Mouse (Mus musculus) bone marrow, adult 2 months (tissue): Measurements from ENCODE around the gene Vegfd.

ENCODE experiments used
- CTCF ChIP-seq: fragments of 200-500 bp; IDR thresholded peaks from 2 replicates; pipeline ENCODE4 v1.5.1; 2011; ENCODE audit warnings: low read length, control low read depth; ENCODE audit not compliant: control insufficient read depth, insufficient read depth
- POLR2A ChIP-seq: fragments of 200-500 bp; IDR thresholded peaks from 2 replicates; pipeline ENCODE4 v1.6.1; 2011; ENCODE audit warnings: low read depth, mild to moderate bottlenecking, control low read depth, low read length, borderline replicate concordance; ENCODE audit not compliant: control insufficient read depth

DNA sequence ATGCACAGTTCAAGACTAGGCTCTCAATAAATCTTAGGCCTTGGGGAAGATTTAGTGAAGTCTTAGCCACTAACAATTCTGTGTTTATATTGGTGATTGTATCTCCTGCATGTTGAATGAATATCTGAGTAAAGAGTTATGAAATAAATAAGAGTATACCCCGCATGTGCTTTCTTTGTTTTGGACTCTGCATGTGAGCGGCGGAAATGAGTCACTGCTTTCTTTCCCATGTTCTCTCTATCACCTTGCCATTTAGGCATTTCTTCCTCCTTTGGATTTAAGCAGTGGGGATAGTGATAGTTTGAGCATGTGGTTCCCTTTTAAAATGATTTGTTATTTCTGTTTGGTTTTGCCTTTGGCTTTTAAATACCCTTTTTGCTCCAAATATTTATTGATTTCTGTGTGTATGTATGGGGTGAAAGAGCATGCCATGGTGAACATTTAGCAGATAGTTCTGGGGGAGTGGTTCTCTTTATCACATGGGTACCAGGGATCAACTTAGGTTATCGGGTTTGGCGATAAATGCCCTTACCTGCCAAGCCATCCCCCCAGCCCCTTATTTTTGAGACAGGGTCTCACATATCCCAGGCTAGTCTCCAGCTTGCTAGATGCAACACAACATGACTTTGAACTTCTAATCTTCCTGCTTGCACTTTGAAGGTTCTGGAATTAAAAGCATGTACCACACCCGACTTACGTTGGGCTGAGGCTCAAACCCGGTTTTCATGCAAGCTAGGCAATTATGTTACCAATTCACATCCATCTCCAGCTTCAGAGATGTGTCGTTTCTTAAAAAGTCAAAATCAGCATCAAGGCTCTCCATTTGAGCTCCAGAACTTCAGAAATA, 73.9 kb downstream of the Vegfd start:
- TF ChIP-seq POLR2A (no peak), CTCF (no peak)
